Mouse (Mus musculus) ES-Bruce4 (cell line): ENCODE results near the gene Ost4. TPM values are rescaled to one million over a fixed set of nuclear protein-coding genes. Genes with fewer than 3 reads are reported as not detected.

Experiments
- H3K27ac ChIP-seq: 2 replicates; pipeline ENCODE4 v1.5.1; 2012; ENCODE audit warnings: low read length, inconsistent platforms; ENCODE audit not compliant: insufficient read depth
- H3K27me3 ChIP-seq: 2 replicates; pipeline ENCODE4 v1.6.1; 2012; ENCODE audit warnings: mild to moderate bottlenecking, low read length, inconsistent platforms; ENCODE audit not compliant: control insufficient read depth, poor library complexity, insufficient read depth, severe bottlenecking
- H3K36me3 ChIP-seq: 2 replicates; pipeline ENCODE4 v1.6.1; 2012; ENCODE audit warnings: inconsistent platforms, mild to moderate bottlenecking, low read length, moderate library complexity; ENCODE audit not compliant: control insufficient read depth, poor library complexity, insufficient read depth, severe bottlenecking
- H3K4me1 ChIP-seq: one replicate; pipeline ENCODE4 v1.8.1; 2011; ENCODE audit warnings: low read length; ENCODE audit not compliant: control insufficient read depth, insufficient read depth
- H3K4me3 ChIP-seq: 2 replicates; pipeline ENCODE4 v1.5.1; 2011; ENCODE audit warnings: low read depth, mild to moderate bottlenecking, low read length
- H3K9ac ChIP-seq: 2 replicates; pipeline ENCODE4 v1.6.1; 2012; ENCODE audit warnings: low read depth, mild to moderate bottlenecking, inconsistent platforms; ENCODE audit not compliant: poor library complexity, severe bottlenecking
- H3K9me3 ChIP-seq: replicated peaks from 2 replicates; pipeline ENCODE4 v1.6.1; 2012; ENCODE audit warnings: mild to moderate bottlenecking, low read length, inconsistent platforms; ENCODE audit not compliant: control insufficient read depth, poor library complexity, insufficient read depth, severe bottlenecking
- CTCF ChIP-seq: IDR thresholded peaks from one replicate; pipeline ENCODE4 v1.8.1; 2011; ENCODE audit warnings: low read depth, low read length
- EP300 ChIP-seq: IDR thresholded peaks from 2 replicates; pipeline ENCODE4 v1.6.1; 2011; ENCODE audit warnings: low read depth, low read length; ENCODE audit not compliant: insufficient read depth
- POLR2A ChIP-seq: IDR thresholded peaks from one replicate; pipeline ENCODE4 v1.8.1; 2011; ENCODE audit warnings: low read length; ENCODE audit not compliant: insufficient read depth
- polyA plus RNA-seq: library from polyadenylated mRNA; stranded (reverse); fragments of >200 nt; gene quantifications from 2 replicates; pipeline ENCODE4 v1.2.4, GENCODE M21; 2011; ENCODE audit warnings: low read depth; ENCODE audit not compliant: missing spikeins, insufficient read depth, insufficient read length

Ost4 gene
- polyA plus RNA-seq, 1 experiment, result 216 TPM

GRCm38 (mm10) chr5:30921256-30922033 is 13.9 kb upstream of the Ost4 start, which contains the start of gene Khk:
Khk (plus strand) TSS chr5:30921431.
- Histone ChIP-seq H3K27ac (no peak within 1 kb of the TSS), H3K9me3 (no peaks in the 10 kb centered on the region), H3K4me1 (peaks cover 4% of the 10 kb centered on the region), H3K36me3 (no peaks in the 10 kb centered on the region), H3K9ac (peak within 1 kb of the TSS; percentile 62), H3K4me3 (peak within 1 kb of the TSS; percentile 80), H3K27me3 (no peaks in the 10 kb centered on the region)
- TF ChIP-seq CTCF (peak; percentile 86), EP300 (0 out of 2 replicates have a peak, but pooled peaks have one; percentile 5), POLR2A (peak; percentile 64)

GRCm38 (mm10) chr5:30920621-30921020 is 13.0 kb upstream of the Ost4 start:
- Histone ChIP-seq H3K27ac (no peak overlapping the region), H3K4me3 (peak overlapping the region; percentile 21), H3K27me3 (no peaks in the 10 kb centered on the region), H3K9me3 (no peaks in the 10 kb centered on the region), H3K9ac (0 out of 2 replicates have a peak overlapping the region, but pooled peaks have one; percentile 4), H3K36me3 (no peaks in the 10 kb centered on the region), H3K4me1 (peaks cover 4% of the 10 kb centered on the region)
- TF ChIP-seq EP300 (no peak), POLR2A (no peak), CTCF (no peak)

- Histone ChIP-seq H3K9ac (0 out of 2 replicates have a peak overlapping the region, but pooled peaks have one; percentile 4), H3K27ac (no peak overlapping the region), H3K4me1 (peaks cover 4% of the 10 kb centered on the region), H3K9me3 (no peaks in the 10 kb centered on the region), H3K36me3 (no peaks in the 10 kb centered on the region), H3K27me3 (no peaks in the 10 kb centered on the region), H3K4me3 (peak overlapping the region; percentile 21; the same call in 1 of the 2 replicates)
- TF ChIP-seq EP300, result no peak
- no peak for TF ChIP-seq CTCF
- no peak for TF ChIP-seq POLR2A
Observed at GRCm38 (mm10) chr5:30919831-30920614, 12.4 kb upstream of the Ost4 start.

- H3K4me3 ChIP-seq, result no peak overlapping the region
- TF ChIP-seq EP300, result no peak
- TF ChIP-seq CTCF, result no peak
- TF ChIP-seq POLR2A, result no peak
- H3K27ac ChIP-seq, result no peak overlapping the region
- H3K36me3 ChIP-seq, result no peaks in the 10 kb centered on the region
- H3K9me3 ChIP-seq, result no peaks in the 10 kb centered on the region
- peaks cover 4% of the 10 kb centered on the region for H3K4me1 ChIP-seq
- no peak overlapping the region for H3K9ac ChIP-seq
- H3K27me3 ChIP-seq, result no peaks in the 10 kb centered on the region
Observed at GRCm38 (mm10) chr5:30918691-30919090, 11.1 kb upstream of the Ost4 start.

- Histone ChIP-seq H3K27me3 (no peaks in the 10 kb centered on the region), H3K4me3 (no peak overlapping the region), H3K9me3 (no peaks in the 10 kb centered on the region), H3K36me3 (no peaks in the 10 kb centered on the region), H3K4me1 (peaks cover 4% of the 10 kb centered on the region), H3K9ac (no peak overlapping the region), H3K27ac (no peak overlapping the region)
- TF ChIP-seq EP300 (no peak), CTCF (no peak), POLR2A (no peak)
Observed at GRCm38 (mm10) chr5:30917891-30918670, 10.5 kb upstream of the Ost4 start.
